Mouse (Mus musculus) megakaryocyte, embryonic 14.5 days (primary cell): ENCODE measurements at regions not wholly inside any gene's neighbourhood (a gene's known extent, or its start where the extent isn't known, plus 50 kb on each side); places are given as distances from the start of the nearest gene placed in this dataset.

Source experiments
- FLI1 ChIP-seq: IDR thresholded peaks from 2 replicates; pipeline ENCODE4 v1.6.1; 2012; ENCODE audit warnings: low read length, inconsistent platforms, mixed read lengths
- GATA1 ChIP-seq: IDR thresholded peaks from 3 replicates; pipeline ENCODE4 v1.6.1; 2012; ENCODE audit warnings: mixed read lengths, low read length, inconsistent platforms, borderline replicate concordance

- no peak for TF ChIP-seq GATA1
- no peak for TF ChIP-seq FLI1
Observed at GRCm38 (mm10) chr10:99474546-99474945, 211.5 kb downstream of the Dusp6 start.
